Mouse (Mus musculus) R1 (cell line): ENCODE results near the gene Fam102a.

Source experiments
- DNase-seq: peaks from one replicate; pipeline ENCODE4 v3.0.0-alpha.2; 2018; ENCODE audit warnings: low read depth, low spot score

The Fam102a gene

DNA sequence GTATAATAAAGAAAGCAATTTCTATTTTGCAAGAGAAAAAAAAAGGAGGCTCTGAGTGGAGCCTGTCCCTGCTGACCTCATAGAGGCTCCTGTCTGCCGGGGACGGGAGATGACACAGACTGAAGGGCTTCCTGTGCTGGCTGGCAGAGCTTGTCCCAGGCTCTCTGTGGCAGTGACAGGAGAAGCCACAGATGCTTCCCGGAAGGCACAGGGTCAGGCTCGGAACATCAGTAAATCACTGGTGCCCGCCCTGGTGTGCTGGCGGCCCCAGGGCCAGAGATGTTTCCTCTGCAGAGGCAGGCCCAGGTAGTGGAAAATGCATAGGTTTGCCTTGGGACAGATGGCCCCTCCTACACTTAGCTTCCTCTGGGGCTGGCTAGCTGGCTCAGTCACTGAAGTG lies 20.8 kb upstream of the Fam102a start:
- DNase-seq, result no peak

DNA sequence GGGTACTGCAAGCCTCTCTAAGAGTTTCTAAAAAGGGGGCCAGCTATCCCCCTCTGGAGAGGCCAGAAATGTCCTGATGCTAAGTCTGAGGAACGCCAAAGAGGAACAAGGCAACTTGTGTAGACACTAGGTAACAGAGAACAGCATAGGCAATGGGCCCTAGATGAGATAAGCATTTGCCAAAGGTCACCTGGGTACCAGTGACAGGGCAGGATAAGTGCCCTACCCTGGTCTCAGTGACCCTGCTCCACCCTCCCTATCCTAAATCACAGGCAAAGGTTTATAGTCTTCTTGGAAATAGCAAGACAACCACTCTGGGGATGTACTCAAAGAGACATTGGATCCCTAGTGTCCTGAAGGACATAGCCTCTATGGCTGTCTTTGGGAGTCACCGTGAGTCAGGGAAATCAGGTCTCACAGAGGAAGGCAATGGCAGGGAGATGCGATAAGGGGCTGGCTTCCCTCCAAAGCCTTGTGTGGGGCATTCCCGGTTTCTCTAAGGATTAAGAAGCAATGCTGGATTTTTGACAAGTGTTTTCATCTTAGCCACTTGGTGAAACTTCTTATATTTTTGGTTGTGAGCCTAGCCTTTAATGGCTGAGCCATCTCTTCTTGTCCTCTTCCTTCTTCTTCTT lies 17.8 kb upstream of the Fam102a start:
- no peak for DNase-seq

DNA sequence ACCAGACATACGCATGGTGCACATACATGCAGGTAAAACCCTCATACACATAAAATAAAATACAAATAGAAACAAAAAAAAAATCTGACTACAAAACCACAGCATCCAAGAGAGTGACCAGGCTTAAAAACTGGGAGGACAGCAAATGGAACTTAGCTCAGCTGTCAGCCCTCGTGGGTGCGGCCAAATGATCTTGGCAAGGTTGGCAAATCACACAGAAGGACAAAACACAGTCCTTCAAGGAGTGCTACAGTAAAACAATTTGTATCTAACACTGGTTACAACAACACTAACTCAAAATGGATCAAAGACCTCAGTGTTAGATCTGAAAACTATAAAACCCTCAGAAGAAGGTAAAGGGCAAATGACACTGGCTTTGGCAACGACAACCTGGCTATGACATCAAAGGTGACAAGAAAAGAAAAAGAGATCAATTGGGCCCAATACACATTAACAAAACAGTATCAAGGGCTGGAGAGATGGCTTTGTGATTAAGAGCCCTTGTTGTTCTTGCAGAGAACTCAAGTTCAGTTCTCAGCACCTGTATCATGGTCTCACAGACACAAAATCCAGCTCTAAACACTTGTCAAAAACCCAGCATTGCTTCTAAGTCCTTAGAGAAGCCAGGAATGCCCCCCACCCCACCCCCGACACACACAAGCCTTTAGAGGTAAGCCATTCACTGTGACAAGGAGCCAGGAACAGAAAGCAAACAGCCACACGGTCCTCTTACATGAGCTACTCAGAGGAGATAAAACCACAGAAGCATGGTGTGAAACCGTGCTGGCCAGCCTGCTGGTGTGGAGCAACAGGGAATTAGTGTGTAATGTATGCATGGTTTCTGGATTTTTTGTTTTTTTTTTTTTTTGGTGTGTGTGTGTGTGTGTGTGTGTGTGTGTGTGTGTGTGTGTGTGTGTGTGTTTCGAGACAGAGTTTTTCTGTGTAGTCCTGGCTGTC lies 14.8 kb upstream of the Fam102a start:
- no peak for DNase-seq

GRCm38 (mm10) chr2:32524536-32525031 lies 10.5 kb upstream of the Fam102a start:
- DNase-seq, result no peak

- DNase-seq, result no peak
Observed at GRCm38 (mm10) chr2:32525816-32526215, 9.3 kb upstream of the Fam102a start.

GRCm38 (mm10) chr2:32527468-32527966 lies 7.6 kb upstream of the Fam102a start:
- DNase-seq, result no peak

DNA sequence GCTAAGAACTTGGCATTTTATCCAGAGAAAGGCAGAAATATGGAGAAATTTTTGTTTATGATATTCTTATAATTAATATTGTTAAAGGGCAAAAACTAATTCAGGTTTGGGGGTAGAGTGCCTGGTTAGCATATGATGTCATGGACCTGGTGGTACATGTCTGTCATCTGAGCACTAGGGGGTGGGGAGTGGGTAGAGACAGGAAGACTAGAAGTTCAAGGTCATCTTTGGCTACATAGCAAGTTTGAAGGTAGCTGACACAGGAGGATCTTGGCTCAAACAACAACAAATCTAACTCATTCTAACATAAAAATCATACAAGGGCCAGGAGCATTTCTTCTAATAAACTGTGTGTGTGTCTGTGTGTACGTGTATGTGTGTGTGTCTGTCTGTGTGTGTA lies 6.8 kb upstream of the Fam102a start:
- no peak for DNase-seq

DNA sequence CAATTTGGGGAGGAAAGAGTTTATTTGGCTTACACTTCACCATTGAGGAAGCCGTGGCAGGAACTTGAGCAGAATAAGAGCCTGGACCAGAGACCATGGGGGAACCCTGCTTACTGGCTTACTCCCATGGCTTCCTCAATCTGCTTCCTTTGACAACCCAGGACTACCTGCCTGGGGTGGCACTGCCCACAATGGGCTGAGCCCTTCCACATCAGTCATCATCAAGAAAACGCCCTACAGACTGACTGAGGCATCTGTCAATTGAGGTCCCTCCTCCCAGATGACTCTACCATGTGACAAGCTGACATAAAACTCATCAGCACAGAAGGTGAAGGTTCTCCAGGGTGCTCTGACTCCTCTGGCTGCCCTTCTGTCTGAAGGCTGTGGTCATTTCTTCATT lies 4.7 kb upstream of the Fam102a start:
- no peak for DNase-seq

- DNase-seq, result no peak
Observed at GRCm38 (mm10) chr2:32533163-32533562, 2.0 kb upstream of the Fam102a start.

DNA sequence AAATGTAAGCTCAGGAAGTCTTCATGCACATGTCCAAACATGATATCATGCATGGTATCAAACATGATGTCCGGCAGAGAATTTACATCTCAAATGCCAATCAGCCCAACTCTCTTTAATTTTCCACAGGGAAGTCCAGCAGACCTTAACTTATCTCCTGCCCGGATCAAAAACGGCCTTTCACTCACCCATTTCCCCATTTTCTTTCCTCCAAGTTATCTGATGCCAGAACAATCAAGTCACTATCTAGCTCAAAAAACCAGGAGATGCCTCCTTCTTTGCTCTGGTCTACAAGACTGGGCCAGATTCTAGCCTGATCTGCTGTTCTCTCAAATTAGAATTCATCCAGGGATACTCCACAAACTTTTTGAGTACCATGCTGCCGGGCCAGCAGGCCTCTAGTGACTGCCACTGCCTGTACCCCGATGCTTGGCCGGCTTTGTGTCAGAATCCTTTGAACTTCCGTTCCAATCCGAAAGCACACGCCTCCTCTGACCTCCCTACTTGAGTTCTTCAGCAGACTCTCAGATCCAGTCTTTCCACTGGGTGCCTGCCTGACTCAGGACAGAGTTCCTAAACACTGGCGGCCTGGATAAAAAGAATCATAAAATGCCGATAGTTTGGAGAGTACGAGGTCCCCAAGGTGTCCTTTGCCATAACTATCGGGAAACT lies 935 bp upstream of the Fam102a start:
- DNase-seq, result peak; percentile 79

DNA sequence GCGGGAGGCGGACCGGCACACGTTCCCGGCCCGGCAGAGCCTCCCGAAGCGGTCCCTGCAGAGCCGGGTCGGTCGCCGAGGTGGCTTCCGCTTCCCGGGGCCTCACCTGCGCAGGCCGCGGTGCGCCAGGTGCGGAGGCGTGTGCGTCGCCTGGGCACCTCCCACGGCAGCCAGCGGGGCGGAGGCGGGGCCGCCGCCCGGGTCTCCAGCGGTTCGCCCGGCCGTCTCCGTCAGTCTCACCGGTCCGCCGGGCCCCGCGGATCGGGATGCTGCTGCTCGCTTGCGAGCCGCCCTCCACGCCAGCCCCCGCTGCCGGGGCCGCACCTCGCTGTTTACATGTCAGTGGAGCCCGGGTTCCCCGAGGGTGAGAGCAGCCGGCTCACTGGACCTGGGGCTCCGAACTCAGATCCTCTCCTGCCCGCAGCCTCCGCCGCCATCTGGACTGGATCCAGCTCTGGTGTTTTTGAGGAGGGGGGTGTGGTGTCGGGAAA lies 414 bp downstream of the Fam102a start:
- DNase-seq, result peak; percentile 56

- DNase-seq, result no peak
Observed at GRCm38 (mm10) chr2:32536086-32536633, 1.0 kb downstream of the Fam102a start.

DNA sequence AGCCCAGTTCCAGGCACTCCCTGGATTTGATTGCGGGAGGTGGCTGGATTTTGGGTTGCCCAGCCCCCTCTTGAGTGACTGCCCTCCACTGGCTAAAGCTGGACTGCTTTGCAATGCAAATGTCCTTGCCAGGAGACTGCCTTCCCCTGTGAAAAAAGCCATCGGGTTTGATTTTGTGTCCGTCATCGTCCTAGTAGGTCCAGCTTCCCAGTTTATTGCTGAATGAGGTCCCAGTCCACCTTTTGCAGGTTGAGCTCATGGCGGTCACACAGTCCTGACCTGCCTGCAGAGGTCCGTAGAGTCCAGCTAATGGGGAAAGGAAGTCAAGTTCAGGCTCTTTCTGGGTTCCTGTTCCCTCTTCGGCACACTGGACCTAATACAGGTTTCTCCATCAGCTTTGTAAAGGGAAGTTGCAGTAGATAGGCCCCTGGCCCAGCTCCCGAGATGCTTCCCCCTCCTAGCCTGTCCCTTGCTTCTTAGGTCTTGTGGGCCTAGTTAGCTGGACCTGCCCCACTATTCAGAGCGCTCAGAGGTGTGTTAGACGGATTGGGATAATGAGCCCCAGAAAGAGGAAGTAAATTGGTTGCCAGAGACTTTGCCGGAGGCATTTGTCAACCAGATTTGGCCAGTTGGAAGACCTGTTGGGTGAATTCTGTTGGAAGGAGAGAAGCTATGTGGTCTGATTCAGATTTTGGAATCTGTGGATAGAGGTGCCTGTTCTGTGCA lies 1.7 kb downstream of the Fam102a start:
- peak; percentile 50 for DNase-seq

DNA sequence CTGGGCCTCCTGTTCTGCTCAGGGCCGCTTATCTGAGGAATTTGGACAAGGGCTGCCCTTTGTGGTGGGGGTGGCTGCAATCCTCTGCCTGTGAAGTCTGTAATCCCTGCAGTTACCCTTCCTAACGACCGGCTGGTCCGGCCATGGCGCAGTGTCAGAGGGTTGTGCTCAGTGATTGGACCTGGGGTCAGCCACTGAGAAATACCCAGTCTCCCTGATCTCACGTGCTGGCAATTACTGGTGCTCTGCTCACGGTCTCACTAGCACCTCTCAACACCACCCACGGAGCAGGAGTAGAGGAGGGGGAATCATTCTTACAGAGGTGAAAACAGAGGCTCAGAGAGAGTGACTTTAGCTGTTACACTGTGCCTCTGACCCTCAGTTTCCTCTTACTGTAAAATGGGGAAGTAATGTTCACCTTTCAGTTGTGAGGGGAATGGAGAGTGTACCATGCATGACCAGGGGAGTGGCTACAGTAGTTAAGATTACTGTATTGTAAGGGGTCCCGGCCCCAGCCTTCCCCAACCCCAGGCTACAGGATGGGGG lies 2.3 kb downstream of the Fam102a start:
- no peak for DNase-seq

DNA sequence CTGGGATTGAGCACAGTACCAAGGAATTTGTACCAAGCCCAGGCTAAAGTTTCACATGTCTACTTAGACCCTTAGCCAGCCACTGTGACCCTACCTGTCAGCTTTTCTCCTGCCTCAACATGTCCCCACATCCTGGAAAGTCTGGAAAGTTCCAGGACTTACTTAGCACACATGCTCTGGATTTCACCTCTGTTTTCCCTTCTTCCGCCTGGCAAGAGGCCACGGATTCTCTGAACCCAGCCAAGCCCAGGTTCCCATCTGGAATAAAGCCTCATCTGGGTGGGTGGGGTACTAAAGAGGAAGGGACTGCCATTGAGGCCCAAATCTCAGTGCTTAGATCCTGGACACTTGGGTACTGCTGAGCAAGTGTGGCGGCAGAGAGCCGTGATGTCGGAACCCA lies 2.8 kb downstream of the Fam102a start:
- no peak for DNase-seq

DNA sequence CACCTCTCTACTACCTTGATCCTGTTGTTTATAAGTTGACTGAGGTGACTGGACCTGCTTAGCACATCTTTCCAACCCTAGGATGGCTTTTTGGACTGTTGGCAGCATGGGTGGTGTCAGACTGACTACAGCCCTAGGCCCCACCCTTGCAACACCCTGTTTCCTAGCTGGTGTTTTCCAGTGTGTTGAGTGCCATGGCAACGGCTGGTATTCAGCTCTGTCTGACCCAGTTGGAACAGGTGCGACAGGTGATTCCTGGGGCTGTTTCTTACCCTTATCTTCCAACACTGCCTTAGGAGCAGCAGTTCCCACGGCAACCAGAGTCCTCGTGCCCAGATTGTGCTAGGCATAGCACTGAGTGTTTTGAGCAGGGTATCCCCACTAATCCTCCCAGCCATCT lies 3.3 kb downstream of the Fam102a start:
- no peak for DNase-seq

DNA sequence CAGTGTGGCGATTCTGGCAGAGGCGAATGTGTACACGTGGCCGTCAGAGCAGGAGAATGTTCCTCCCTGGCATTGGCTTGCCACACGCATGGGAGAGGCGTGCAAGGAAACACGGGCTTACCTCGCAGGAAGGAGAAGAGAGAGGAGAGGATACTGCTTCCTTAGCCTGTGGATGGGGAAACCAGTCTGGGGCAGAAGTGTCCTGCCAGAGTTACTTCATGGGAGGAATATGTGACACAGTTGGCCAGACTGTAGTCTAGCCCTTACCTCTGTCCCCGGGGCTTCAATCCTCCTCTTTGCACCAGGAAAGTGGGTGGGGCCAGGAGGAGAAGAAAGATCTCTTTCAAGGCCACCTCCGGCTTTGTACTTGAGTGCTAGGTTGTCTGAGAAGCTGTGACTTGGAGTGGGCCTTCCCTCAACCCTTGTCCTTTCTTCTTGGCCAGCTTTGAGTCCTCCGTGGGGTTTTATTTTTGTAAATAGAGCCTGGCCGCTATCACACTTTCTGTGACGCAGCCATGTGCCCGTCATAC lies 4.4 kb downstream of the Fam102a start:
- DNase-seq, result peak; percentile 58

GRCm38 (mm10) chr2:32541333-32541908 lies 6.3 kb downstream of the Fam102a start:
- no peak for DNase-seq

GRCm38 (mm10) chr2:32541986-32542573 lies 6.9 kb downstream of the Fam102a start:
- DNase-seq, result no peak

DNA sequence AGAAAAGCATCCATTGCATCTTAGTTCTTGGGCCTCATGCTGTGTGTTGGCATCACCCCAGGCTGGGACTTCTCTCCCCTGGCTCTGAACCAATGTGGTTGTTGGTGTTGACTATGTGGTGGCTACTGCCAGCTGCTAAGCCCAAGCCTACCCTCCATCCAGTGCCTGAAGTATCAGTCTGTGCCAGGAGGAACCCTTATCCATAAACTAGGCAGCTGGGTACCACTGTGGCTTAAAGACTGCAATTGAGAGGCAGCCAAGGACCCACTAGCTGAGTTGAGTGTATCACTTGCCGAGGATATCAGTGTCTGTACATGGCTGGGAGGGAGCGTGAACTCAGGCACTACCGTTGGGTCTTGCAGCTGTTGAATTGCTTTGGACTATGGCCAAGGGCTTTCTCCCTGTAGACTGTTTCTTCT lies 7.9 kb downstream of the Fam102a start:
- no peak for DNase-seq
